Mouse (Mus musculus) granulocyte monocyte progenitor cell, adult 5-6 weeks (primary cell): ENCODE measurements at regions not wholly inside any gene's neighbourhood (a gene's known extent, or its start where the extent isn't known, plus 50 kb on each side); places are given as distances from the start of the nearest gene placed in this dataset.

ENCODE experiments used
- ATAC-seq: replicated peaks from 2 replicates; pipeline ENCODE4 v1.8.0; 2016; ENCODE audit warnings: mild to moderate bottlenecking, moderate TSS enrichment, inconsistent platforms; ENCODE audit not compliant: poor library complexity, severe bottlenecking

DNA sequence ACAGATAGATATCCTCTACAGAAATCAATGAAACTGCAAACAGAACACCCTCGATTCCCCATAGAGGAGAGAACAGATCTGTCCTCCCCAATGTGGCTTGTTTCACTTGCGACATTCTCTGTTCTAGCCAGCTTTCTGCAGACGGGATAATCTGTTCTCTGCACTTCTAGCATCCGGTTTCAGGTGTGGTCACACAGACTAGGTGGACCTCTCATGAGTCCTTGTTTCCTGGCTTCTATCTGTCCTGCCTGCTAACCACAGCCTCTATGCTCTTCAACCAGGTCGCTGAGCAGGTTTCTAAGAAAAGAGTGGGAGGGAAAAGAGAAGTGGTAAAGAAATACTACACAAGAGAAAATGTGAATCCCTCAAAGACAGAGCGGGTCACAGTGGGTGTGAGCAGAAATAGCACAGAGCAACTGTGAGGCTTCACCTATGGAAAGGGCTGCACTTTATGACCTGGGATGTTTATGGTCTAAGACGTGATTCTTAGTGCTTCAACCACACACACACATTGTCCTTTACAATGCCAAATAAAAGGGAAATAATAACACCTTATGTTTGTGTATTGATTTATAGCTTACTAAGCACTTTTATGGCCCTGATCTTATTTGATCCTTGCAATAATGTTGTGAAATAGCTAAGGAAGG, 164.1 kb upstream of the Rpl34 start:
- peak; percentile 33; the same call in 1 of the 2 replicates for ATAC-seq

DNA sequence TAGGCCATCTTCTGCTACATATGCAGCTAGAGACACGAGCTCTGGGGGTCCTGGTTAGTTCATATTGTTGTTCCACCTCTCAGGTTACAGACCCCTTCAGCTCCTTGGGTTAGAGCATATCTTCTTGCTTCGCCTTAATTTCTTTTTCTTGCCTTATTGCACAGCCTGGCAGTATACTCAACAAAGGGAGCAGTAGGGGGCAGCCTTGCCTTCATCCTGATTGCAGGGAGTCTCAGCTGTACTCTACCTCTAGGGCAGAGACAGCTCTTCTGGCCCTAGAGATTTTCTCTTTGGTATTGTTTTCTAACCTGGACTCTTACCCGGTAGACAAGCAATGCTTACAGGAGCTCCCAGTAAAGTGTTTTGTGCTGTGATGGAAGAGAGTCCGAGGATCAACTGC, 161.1 kb upstream of the Rpl34 start:
- ATAC-seq = no peak

DNA sequence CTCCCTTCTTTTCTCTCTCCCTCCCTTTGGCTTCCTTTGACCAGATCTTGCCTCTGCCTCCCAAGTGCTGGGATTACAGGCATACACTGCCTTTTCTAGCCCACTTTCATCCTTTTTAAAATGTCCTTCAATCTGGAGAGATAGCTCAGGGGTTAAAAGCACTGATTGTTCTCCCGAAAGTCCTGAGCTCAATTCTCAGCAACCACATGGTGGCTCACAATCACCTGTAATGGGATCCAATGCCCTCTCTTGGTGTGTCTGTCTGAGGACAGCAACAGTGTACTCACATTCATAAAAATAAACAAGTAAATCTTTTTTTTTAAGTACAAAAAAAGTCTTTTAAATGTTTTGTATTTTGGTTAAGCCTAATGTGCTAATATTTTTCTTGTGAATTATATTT, 158.4 kb upstream of the Rpl34 start:
- no peak for ATAC-seq

DNA sequence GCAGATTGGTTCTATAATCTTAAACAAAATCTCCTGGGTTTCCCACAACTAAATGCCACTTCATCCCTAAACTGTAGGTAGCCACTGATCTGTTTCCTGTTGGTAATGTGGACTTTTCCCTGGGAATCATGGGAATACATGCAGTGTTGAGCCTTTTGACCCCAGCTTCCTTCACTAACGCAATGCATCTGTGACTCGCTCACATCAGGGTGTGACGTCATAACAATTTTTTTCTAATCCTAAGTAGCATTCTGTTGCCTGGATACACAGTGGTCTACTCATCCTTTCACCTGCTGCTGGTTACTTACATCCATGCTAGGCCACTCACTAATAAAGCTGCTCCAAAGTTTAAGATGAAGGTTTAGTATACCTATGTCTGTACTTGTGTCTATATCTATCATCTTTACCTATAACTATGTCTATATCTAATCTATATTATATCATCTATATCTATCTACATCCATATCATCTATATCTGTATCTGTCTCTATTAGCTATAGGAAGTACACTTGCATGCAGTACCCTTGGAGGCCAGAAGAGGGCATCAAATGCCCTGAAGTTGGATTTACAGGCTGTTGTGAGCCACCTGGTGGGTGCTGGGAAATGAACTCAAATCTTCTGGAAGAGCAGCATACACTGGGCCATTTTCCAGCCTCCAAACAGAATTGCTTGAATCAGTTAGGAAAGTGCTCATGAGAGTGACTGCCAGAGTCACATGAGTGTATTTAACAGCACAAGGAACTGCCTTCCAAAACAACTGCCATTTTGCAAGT, 157.5 kb upstream of the Rpl34 start:
- peak; percentile 71 for ATAC-seq

DNA sequence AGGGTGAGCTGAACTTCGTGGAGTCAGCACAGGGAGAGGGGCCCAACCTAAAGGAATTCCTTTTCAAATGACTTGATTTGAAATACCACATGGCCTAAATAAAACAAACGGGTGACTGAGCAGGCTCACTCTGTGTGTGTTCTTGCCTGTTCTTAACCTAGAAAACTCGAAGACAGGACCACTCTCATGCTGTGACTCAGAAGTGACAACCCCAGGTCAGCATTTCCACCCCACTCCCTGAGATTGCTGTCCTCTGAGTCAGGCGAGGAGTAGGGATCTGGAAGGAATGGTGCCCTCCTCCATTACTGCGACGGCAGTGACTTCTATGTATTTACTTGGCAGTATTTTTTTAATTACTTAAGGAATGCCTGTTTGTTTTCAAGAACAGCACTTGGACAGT, 155.8 kb upstream of the Rpl34 start:
- ATAC-seq = no peak

DNA sequence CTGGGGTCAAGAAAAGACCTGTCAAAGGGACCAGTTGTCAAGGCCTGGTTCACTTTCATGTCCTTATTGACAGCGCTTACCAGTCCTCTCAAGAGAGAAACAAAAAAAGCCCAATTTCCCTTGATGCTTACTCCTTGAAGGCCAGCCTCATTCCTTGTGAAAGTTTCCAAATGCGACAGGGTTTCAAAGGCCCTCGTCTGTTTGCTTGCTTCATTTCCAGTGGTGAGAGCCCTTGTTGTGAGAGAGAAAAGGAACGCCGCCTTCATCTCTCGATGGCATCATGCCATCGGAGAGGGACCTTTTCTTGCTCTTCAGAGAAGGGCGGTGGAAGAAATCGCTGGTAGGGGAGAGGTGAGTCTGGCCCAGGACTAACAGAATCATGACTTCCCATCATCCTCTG, 154.2 kb upstream of the Rpl34 start:
- ATAC-seq = no peak

DNA sequence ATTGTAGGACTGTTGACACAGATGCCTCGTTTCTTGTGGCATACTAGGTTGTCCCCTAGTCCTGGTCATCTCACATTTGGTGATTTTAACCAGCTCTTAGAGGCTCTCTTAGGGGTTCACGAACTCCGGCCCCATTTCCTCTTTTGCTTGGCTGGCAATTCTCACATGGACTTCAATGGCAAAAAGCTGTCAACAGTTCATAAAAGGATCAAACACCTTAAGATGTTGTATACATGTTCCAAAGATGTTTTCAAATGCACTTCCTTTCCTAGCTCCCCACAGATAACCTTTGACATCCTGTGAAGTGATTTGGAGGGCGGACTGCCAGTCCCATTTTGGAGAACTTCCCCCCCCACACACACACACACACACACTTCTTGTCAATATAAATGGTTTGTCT, 153.7 kb upstream of the Rpl34 start:
- ATAC-seq = no peak

DNA sequence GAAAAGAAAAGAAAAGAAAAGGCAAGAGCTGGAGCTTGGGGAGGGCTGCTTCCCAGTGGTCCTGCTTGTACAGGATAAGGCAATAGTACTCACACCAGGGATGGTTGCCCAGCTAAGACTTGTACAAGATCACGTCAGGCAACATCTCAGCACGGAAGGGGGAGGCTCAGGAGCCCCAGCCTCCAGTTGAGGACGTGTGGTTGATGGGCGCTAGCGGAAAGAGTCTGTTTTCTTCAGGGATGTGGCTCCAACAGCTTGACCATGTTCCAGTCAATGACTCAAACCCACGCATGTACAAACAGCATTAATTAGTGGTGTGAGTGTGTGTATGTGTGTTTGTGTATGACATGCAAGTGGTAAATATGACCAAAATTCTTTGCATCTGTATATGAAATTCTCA, 153.1 kb upstream of the Rpl34 start:
- no peak for ATAC-seq

DNA sequence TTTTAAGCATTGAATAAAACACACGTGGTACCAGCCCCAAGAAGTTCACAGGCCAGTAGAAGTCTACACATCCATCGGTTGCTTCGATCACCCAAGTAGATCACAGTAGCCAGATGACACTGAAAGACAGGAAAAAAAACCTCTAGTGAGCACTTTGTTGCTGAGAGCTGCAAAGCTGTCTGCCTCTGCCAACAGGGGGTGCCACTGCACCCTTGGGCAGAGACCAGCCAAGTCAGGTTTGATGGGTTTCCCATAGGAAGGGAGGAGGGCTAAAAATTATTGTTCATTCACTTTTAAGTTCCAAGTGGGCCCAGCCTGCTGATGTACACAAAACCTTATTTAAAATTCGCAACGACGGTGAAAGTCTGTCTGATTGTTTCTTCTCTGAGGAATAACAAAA, 150.3 kb upstream of the Rpl34 start:
- no peak for ATAC-seq

DNA sequence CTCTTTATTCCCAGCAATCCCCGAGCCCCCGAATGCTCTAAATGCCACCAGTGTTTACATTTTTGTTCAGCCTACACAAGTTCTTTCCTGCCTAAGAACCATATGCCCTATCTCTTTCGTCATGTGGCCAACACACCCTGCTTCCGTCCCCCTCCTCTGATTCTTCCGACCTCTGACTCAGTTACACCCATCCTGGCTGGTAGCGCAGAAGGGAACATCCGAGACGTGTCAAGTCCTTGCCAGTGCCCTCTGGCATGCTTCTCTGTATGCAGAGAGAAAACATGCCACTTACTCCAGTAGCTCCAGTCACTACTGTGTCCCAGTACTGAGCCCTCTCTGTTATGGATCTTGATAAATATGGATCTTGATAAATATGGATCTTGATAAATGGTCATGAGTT, 149.3 kb upstream of the Rpl34 start:
- ATAC-seq = no peak

DNA sequence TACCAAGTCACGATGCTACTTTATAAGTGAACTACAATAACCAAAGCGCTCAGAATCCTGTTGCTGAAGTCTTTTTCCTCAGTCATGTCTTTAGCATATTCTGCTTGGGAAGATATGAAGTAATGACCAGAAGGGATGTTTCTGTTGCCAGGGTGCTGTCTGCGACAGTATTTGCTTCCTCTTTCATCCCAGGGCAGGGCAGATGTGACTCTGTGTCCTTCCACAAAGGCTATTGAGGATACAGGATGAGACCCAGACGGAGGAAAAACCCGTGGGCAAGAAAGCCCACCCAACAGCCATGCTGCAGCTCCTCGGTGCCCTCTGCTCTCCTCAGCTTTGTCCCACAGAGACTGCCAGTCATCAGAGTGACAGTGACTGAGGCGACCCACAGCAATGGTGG, 148.6 kb upstream of the Rpl34 start:
- peak; percentile 76 for ATAC-seq

DNA sequence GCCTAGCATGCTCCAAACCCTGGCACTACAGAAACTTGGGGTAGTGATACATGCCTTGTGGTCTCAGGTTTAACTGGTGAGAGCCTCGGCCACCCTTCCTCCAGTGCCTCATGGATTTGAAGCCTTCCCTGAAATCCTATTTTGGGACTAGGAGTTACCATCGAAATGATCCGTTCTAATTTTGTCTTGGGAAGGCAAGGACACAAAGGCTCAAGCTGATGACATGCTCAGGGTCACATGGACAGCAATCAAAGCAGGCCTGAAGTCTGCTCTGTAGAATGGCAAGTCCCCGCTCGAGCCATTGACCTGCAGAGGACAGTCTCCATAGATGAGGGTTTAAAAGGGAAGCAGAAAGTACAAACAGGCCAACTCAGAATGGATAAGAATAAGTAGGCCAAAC, 147.8 kb upstream of the Rpl34 start:
- ATAC-seq = no peak

DNA sequence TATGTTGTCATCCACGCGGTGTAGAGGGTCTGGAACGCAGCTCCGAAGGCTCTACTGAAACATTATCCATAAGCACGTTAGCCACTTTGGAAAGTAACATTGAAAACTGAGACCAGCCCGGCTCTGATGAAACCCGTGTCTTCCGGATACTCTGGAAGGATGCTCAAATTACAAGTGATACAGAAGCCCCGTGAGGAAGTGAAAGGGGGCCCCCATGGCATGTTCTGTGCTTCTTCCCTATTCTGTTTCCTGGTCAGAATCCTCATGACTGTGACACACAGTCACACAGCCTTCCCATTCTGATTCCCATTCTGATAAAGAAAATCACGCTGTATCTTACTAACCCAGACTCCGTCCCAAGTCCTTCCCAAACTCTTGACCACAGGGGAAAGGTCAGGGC, 143.5 kb upstream of the Rpl34 start:
- ATAC-seq = peak; percentile 98

DNA sequence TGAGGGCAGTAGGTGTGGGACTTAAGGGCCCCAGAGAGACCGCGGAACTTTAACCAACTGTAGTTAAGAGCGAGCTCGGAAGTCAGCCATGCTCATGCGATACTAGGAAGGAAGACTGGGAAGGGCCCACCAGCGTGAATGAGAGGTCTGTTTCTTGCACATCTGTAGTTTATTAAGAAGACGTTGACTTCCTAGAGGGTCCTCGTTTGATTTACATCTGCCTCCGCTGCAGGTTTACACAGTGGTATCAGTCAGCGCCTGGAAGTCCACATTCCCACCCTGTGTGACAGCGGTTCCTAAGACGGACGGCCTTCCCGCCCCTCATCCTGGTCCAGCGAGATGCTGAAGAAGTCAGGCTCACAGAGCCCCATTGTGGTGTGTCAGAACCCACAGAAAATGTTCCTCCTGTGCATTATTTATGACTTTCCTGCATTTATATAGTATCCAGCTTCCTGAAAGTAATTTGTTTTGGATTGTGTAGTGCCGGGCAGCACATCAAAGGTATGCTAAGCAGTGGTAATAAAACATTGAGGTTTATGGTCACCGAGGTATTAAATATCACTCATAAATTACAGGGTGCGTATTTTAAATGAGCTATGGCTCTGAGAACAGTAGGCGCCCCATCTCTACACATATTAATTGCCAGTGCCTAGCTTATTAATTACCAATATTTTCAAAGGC, 136.9 kb upstream of the Rpl34 start:
- ATAC-seq = no peak

DNA sequence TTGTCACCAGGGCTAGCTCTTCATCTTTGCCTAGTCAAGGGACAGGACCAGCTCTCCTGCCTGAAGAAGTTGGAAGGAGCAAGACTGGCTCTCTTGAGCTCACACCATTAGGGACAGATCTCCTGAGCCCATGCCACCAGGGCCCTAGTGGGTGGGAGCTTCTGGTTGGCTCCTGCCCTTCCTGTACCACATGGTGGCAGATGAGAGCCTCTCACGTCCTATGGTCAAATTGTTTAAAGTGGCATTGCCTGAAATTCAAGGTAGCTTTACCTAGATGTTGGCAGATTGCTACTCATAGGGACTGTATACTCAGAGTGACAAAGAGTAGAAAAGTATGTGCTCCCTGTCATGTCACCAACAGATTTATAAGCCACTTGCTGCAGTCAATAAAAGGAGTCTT, 134.6 kb upstream of the Rpl34 start:
- no peak for ATAC-seq

DNA sequence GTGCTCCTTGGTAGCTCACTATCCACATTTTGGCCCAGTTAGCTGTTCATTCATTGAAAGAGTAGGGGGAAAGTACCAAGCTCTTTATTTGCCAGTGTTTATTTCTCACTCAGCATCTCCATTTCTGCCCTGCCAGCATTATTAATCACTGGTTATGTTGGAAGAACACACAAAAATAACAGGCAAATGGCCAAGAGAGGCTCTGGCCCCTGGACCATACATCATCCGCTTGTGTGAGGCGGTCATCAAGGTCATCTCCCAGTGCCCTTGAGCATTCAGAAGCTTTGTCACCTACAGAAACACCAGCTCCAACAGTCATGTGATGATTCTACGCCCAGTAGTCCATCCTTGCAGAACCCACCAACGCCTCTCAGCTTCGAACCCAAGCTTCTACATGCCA, 133.2 kb upstream of the Rpl34 start:
- ATAC-seq = no peak

DNA sequence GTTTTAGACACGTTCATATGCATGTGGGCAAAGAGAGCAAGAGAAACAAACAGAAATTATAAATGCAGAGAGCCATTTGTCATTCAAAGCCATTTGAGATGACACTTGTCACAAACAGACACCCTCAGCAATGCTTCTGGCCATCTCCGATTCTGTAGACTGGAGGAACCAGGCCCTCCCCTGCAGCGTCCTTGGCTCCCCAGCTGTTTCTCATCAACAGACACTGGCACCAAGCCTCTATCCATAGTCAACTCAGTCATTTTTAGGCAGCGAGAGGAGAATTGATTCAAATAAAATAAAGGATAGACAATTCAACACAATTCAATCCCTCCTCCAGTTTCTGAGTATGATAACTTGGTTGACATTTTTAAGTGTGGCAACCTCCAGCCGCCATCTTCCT, 130.1 kb upstream of the Rpl34 start:
- ATAC-seq = no peak

DNA sequence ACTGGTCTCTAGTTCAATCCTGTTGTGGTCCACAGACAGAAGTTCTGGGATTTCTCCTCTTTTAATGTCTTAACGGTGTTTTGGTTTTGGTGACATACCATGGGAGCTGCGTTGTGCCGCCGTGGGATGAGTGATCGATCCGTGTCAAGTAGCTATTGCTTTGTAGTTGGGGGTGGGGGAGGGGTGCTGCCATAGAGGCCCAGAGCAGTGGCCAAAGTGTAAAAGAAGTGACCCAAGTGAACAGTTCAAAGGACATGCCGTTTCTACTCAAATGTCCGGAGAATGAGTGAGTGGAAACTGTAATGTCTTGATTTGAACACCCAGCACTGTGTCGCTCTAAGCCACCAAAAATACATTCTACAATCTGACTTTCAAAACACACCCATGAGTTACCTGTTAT, 123.7 kb upstream of the Rpl34 start:
- ATAC-seq = no peak

DNA sequence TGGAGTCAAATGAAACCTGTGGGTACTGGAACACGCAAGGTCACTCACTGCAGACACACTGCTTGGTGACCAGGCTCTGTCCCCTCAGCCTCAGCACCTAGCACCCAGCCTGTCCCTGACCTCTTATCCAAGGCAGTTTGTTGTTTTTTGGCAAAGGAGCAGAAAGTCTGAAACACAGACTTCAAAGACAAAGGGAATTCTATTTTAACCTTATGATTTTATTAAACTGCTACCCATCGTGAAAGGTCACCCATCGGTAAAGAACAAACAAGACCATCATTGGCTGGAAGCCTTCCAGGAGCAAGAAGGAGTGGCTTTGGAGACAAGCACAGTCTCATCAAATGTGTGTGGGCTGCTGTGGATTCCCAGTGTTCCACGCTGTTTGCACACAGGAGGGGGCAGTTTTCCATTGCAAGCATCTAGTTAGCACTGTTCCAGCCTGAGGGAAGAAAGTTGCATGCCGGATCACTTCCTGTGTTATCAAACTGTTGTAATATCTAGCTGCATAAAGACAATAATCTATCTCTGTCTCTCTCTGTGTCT, 120.6 kb upstream of the Rpl34 start:
- no peak for ATAC-seq

DNA sequence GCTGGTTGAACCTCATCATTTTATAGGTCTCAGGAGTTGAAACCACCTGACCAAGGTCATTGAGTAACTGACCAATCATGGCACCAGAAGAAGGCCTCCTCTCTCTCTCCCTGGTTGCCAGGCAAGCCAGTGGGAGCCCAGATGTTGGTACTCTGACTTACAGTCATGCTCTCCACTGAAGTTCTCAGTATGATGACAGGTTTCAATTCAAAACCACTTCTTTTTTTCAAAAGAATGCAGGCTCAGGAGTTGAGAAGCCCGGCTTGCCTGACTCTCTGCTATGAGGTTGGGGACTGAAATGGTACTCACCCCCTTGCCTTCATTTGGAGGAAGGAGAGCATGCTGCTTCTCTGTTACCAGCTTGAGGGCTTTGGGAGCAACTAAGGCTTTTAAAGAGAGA, 111.6 kb upstream of the Rpl34 start:
- ATAC-seq = no peak

DNA sequence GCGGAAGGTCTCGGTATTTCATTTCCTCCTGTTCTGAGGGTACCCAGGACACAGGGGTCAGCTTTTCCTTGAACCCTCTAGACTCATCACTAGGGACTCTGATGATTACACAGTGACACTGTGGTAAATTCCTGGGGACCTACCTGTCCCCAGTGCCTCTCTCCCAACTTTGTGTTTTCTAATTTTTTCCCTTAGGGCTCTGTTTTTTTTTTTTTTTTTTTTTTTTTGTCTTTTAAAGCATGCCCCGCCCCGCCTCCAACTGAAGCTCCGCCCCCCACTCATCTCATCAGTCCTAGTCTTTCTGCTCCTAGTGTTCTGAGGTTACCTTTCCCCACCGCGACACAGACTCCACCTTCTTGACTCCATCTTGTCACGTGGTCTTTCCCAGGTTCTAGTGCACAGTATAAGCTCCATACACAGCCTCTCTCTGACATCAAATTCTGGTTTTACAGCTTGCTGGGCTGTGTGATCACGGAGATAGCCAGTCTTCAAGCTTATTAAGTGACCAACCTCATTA, 109.8 kb upstream of the Rpl34 start:
- ATAC-seq = no peak
